Mouse (Mus musculus) adrenal gland, adult 2 months (tissue): ENCODE data around the gene 1700008O03Rik. TPM values are rescaled to one million over a fixed set of nuclear protein-coding genes. Genes with fewer than 3 reads are reported as not detected.
A peak's percentile ranks its signal among the peaks of the same experiment; 100 is the strongest.

Experiments used
- DNase-seq: peaks from one replicate; pipeline ENCODE4 v3.0.0; 2021
- polyA plus RNA-seq: library from polyadenylated mRNA; depleted of rRNA; stranded (reverse); fragments of >200 nt; gene quantifications from 2 replicates; pipeline ENCODE4 v1.2.3, GENCODE M21; 2012
- total RNA-seq, 2 experiments: library from RNA; stranded (reverse); gene quantifications; 2 replicates each; pipeline ENCODE4 v1.2.3; 2021

1700008O03Rik gene
- total and polyA plus RNA-seq, 3 experiments, result 0.66 to 2.3 (median 1.2) TPM

- DNase-seq, result no peak
Measured at GRCm38 (mm10) chr7:44344622-44345021, 41.0 kb downstream of the 1700008O03Rik start.

GRCm38 (mm10) chr7:44343459-44344015 is 42.1 kb downstream of the 1700008O03Rik start:
- peak; percentile 31 for DNase-seq

- no peak for DNase-seq
Measured at GRCm38 (mm10) chr7:44341714-44342113, 43.9 kb downstream of the 1700008O03Rik start.

- no peak for DNase-seq
Measured at GRCm38 (mm10) chr7:44341119-44341518, 44.5 kb downstream of the 1700008O03Rik start.

GRCm38 (mm10) chr7:44340226-44340625 is 45.4 kb downstream of the 1700008O03Rik start:
- no peak for DNase-seq

- DNase-seq, result no peak
Measured at GRCm38 (mm10) chr7:44337121-44337849, 48.3 kb downstream of the 1700008O03Rik start.

GRCm38 (mm10) chr7:44336046-44337021 is 49.3 kb downstream of the 1700008O03Rik start:
- DNase-seq, result no peak

GRCm38 (mm10) chr7:44335031-44335878 is 50.4 kb downstream of the 1700008O03Rik start:
- DNase-seq, result no peak

- DNase-seq, result no peak
Measured at GRCm38 (mm10) chr7:44334139-44334538, 51.5 kb downstream of the 1700008O03Rik start.

GRCm38 (mm10) chr7:44332336-44332735 is 53.3 kb downstream of the 1700008O03Rik start:
- no peak for DNase-seq

- no peak for DNase-seq
Measured at GRCm38 (mm10) chr7:44326614-44327013, 59.0 kb downstream of the 1700008O03Rik start.

GRCm38 (mm10) chr7:44322290-44322689 is 63.3 kb downstream of the 1700008O03Rik start:
- no peak for DNase-seq

- no peak for DNase-seq
Measured at GRCm38 (mm10) chr7:44320886-44321285, 64.7 kb downstream of the 1700008O03Rik start.

GRCm38 (mm10) chr7:44317913-44318312 is 67.7 kb downstream of the 1700008O03Rik start:
- DNase-seq, result no peak

GRCm38 (mm10) chr7:44312484-44312883 is 73.1 kb downstream of the 1700008O03Rik start:
- no peak for DNase-seq

GRCm38 (mm10) chr7:44311713-44312304 is 73.8 kb downstream of the 1700008O03Rik start:
- no peak for DNase-seq

GRCm38 (mm10) chr7:44310878-44311712 is 74.5 kb downstream of the 1700008O03Rik start:
- DNase-seq, result peak; percentile 72

- peak; percentile 22 for DNase-seq
Measured at GRCm38 (mm10) chr7:44310285-44310877, 75.2 kb downstream of the 1700008O03Rik start.
